Mouse (Mus musculus) testis, adult 2 months (tissue): ENCODE data around the gene Fam50b. TPM values are rescaled to one million over a fixed set of nuclear protein-coding genes. Genes with fewer than 3 reads are reported as not detected.

ENCODE experiments used
- H3K27ac ChIP-seq: fragments of 200-500 bp; 2 replicates; pipeline ENCODE4 v1.5.1; 2012; ENCODE audit warnings: low read depth, low read length; ENCODE audit not compliant: control insufficient read depth, insufficient read depth
- H3K27me3 ChIP-seq: fragments of 200-500 bp; 2 replicates; pipeline ENCODE4 v1.6.1; 2012; ENCODE audit warnings: mild to moderate bottlenecking, low read length, moderate library complexity; ENCODE audit not compliant: control insufficient read depth, insufficient read depth
- H3K36me3 ChIP-seq: fragments of 200-500 bp; 2 replicates; pipeline ENCODE4 v1.6.1; 2012; ENCODE audit warnings: mild to moderate bottlenecking, low read length; ENCODE audit not compliant: control insufficient read depth, insufficient read depth
- H3K4me1 ChIP-seq: fragments of 200-500 bp; 2 replicates; pipeline ENCODE4 v1.6.1; 2012; ENCODE audit warnings: low read length; ENCODE audit not compliant: control insufficient read depth, insufficient read depth
- H3K4me3 ChIP-seq: fragments of 200-500 bp; 2 replicates; pipeline ENCODE4 v1.5.1; 2012; ENCODE audit warnings: low read depth, mild to moderate bottlenecking, low read length, moderate library complexity, mixed read lengths; ENCODE audit not compliant: control insufficient read depth
- CTCF ChIP-seq: fragments of 200-500 bp; IDR thresholded peaks from 2 replicates; pipeline ENCODE4 v1.5.1; 2012; ENCODE audit warnings: low read depth, mild to moderate bottlenecking, inconsistent platforms, low read length, moderate library complexity; ENCODE audit not compliant: control insufficient read depth, insufficient read depth, insufficient replicate concordance
- POLR2A ChIP-seq: fragments of 200-500 bp; IDR thresholded peaks from 2 replicates; pipeline ENCODE4 v1.6.1; 2012; ENCODE audit warnings: low read depth, mild to moderate bottlenecking, inconsistent platforms, low read length, moderate library complexity; ENCODE audit not compliant: control insufficient read depth
- polyA plus RNA-seq: library from polyadenylated mRNA; depleted of rRNA; stranded (reverse); fragments of >200 nt; gene quantifications from 2 replicates; pipeline ENCODE4 v1.2.3, GENCODE M21; 2012

The Fam50b gene
- polyA plus RNA-seq, 1 experiment = 228 TPM

DNA sequence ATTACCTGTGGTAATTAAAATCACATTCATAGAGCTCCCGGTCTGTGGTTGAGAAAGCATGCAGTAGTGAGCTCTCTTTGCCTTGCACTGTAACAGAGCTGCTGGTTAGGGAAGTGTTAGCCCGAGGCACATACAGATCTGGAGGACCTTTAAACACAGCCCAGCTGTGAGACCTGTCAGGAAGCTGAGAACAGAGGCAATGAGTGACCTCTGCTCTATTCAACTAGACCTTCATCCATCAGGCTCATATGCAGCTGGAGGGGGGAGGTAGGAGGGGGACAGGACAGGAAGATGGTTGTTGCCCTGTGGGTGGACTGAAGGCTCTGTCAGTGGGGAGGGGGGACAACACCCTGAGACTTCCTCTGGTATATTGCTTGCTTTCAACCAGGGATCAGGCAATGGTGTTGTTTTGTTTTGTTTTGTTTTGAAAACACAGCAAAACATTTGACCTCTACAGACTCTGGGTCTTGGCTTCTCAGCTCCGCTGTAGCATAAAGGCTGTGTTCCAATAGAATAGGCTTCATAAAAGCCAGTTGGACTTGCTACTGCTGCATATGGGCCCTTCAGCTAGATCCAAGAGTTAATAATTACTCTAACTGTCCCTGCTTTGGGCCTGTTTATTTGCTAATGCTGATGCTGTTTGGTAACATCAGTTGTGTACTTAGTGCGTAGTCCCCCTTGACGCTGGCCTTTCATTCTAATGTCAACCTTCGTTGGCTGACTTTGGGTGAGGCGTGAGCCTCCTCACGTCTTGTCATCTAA is 9.6 kb upstream of the Fam50b start:
- no peaks in the 10 kb centered on the region for H3K27me3 ChIP-seq
- H3K36me3 ChIP-seq = no peaks in the 10 kb centered on the region
- H3K4me3 ChIP-seq = no peak overlapping the region
- TF ChIP-seq POLR2A (no peak), CTCF (no peak)
- H3K4me1 ChIP-seq = no peaks in the 10 kb centered on the region; the same call in 1 of the 2 replicates
- H3K27ac ChIP-seq = no peak overlapping the region

DNA sequence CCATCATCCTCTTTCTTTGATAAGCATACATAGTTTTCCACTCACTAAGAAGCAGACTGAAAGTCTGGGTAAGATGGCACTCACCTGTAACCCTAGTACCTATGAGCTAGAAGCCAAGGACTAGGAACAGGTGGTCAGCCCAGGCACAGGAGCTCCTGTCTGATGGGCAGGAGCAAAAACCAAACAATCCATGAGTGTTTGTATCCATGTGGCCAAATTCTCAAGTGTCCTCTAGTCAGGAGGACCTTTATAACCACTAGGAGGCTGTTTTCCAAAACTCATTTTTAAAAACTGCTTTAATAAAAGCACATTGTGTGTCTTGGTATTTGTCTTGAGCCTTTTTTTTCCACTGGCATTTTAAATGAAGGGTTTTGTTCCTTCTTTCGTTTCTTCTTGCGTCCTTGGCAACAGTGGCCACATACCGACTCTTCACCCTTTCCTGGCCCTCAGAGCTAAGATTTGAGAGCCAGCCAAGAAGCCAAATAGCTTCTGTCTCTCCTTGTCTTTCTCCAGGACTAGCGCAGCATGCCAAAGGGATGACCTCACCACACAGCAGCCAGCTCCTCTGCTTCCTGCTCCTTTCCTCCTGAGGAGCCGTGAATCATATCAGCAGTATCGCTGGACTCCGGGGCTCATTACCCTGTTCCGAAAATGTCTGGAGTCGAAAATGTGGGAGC is 8.7 kb upstream of the Fam50b start:
- Histone ChIP-seq H3K4me3 (peak overlapping the region; percentile 6; the same call in 1 of the 2 replicates), H3K27ac (no peak overlapping the region; the same call in 1 of the 2 replicates), H3K4me1 (no peaks in the 10 kb centered on the region; the same call in 1 of the 2 replicates), H3K36me3 (no peaks in the 10 kb centered on the region), H3K27me3 (no peaks in the 10 kb centered on the region)
- TF ChIP-seq CTCF (no peak), POLR2A (no peak)

DNA sequence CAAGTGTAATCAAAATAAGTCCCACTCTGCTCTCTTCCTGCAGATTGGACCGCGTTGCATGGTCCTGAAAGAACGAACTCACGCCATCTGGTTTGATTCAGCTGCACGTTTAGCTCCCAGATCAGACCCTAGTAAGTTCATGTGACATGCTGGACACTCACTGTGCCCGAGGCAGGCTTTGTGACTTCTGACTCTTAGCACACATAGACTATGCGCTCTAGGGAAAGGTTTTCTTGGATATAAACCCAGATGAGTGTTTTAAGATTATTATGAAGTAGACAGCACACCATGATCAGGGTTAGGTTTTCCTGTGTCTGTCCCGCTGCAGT is 8.2 kb upstream of the Fam50b start:
- Histone ChIP-seq H3K4me1 (no peaks in the 10 kb centered on the region; the same call in 1 of the 2 replicates), H3K27ac (peak overlapping the region; percentile 12; the same call in 1 of the 2 replicates), H3K4me3 (no peak overlapping the region), H3K27me3 (no peaks in the 10 kb centered on the region), H3K36me3 (no peaks in the 10 kb centered on the region)
- TF ChIP-seq CTCF (no peak), POLR2A (no peak)

DNA sequence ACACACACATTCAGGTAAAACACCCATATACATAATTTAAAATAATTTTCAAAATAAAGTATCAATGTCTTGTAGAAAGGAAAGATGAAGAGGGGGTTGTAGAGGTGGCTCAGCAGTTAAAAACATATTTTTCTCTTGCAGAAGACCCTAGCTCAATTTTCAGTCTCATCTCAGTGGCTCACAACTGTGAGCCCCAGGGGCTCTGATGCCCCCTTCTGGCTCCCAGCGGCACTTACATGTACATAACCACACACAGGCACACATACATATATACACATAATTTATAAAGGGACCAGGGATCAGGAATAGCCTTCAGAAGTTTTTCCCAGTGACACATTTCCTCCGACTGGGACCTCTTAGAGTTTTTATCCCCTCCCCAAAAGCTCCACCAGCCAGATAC is 7.6 kb upstream of the Fam50b start:
- no peak overlapping the region for H3K27ac ChIP-seq

DNA sequence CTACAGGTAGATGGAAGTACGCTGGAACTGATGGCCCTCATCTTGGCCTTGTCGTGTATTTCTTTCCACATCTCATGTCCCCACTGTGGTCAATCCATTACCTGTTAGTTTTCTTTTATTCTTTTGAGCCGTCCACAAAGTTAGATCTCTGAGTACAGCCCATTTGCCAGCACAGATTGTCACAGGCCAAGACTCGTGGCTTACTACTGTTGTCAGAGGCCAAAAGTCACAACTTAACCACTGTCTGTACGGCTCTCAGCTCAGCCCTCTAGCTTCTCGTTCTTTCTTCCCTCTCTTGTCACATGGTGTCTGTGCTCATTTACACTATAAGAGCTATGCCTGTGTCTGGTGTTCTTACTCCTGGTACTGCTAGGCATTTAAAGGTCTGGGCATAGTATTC is 3.1 kb upstream of the Fam50b start:
- H3K27ac ChIP-seq = no peak overlapping the region
- H3K27me3 ChIP-seq = no peaks in the 10 kb centered on the region
- TF ChIP-seq CTCF (no peak), POLR2A (no peak)
- peaks cover 2% of the 10 kb centered on the region; the same call in 1 of the 2 replicates for H3K4me1 ChIP-seq
- no peak overlapping the region for H3K4me3 ChIP-seq
- no peaks in the 10 kb centered on the region for H3K36me3 ChIP-seq

More for the DNA sequence above, 7.6 kb upstream of the Fam50b start:
- Histone ChIP-seq H3K4me3 (no peak overlapping the region), H3K27me3 (no peaks in the 10 kb centered on the region), H3K4me1 (no peaks in the 10 kb centered on the region; the same call in 1 of the 2 replicates), H3K36me3 (no peaks in the 10 kb centered on the region)
- TF ChIP-seq POLR2A = no peak
- no peak for TF ChIP-seq CTCF

DNA sequence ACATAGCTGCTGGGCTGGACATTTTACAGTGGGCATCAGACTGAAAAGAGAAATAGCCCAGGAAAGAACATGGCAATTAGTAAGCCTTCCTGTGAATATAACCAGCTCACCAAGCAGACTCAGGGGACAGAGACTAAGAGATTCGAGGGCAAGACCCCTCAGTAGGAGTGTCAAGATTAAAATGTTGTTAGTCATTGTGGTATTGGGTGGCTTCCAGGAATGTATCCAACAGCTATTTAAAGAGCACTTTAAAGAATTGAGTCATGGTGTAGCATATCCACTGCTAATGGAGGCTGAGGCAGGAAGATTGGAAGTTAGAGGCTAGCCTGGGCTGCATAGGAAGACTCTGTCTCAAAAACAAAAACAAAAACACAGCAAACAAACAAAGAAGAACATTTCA is 870 bp upstream of the Fam50b start:
- Histone ChIP-seq H3K27ac (no peak overlapping the region), H3K27me3 (no peaks in the 10 kb centered on the region), H3K36me3 (no peaks in the 10 kb centered on the region), H3K4me3 (no peak overlapping the region), H3K4me1 (peaks cover 2% of the 10 kb centered on the region; the same call in 1 of the 2 replicates)
- no peak for TF ChIP-seq CTCF
- TF ChIP-seq POLR2A = no peak

DNA sequence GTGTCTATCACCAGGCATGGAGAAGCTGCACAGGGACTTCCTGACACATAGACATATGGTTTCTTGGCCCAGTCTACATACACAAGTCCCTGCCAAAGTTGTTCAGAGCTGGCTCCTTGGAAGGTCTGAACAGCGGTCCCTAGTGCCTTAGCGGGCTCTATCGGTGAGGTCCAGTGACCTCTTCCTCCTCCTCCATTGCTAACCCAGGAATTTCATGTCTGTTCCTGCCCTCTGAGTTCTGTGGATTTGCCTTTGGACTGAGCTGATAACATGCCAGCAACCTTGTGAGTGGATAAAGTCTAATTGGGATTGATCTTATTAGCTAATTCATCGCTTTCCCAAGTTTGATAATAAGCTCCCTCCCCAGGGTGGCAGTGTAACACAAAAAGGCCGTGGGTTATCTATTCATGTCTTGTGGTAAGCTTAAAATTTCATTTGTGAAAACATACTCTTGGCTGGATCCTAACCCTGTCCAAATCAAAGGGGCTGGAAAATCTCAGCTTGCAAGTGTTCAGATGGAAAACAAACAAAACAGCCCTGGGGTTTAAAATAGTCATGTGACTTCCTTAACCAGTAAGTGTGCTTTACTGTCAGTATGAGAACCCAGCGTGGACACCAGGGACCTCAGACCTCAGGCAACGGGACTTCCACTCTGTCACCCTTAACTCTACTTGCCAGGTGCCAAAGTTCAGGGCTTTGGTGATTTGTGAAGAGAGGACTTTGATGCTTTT is 3.5 kb downstream of the Fam50b start:
- Histone ChIP-seq H3K27me3 (no peaks in the 10 kb centered on the region), H3K36me3 (no peaks in the 10 kb centered on the region), H3K4me3 (no peak overlapping the region), H3K4me1 (no peaks in the 10 kb centered on the region; the same call in 1 of the 2 replicates), H3K27ac (no peak overlapping the region)
- TF ChIP-seq POLR2A = no peak
- no peak for TF ChIP-seq CTCF
